Mouse (Mus musculus) intestine, embryonic 15.5 days (tissue): ENCODE results near the gene Psen1. TPM values are rescaled to one million over a fixed set of nuclear protein-coding genes. Genes with fewer than 3 reads are reported as not detected.
A peak's percentile ranks its signal among the peaks of the same experiment; 100 is the strongest.

Experiments
- ATAC-seq: fragments of 200-750 bp; cut with Nextera tagmentation; 2 replicates; pipeline ENCODE4 v1.8.0; 2017; ENCODE audit warnings: moderate TSS enrichment, moderate library complexity
- H3K27ac ChIP-seq: fragments of 300-500 bp; sonication (generic); 2 replicates; pipeline ENCODE4 v1.5.1; 2015; ENCODE audit warnings: mild to moderate bottlenecking, inconsistent platforms
- H3K27me3 ChIP-seq: fragments of 300-500 bp; sonication (generic); replicated peaks from 2 replicates; pipeline ENCODE4 v1.6.1; 2015; ENCODE audit warnings: inconsistent platforms
- H3K36me3 ChIP-seq: fragments of 300-500 bp; sonication (generic); 2 replicates; pipeline ENCODE4 v1.6.1; 2015; ENCODE audit warnings: inconsistent platforms
- H3K4me1 ChIP-seq: fragments of 300-500 bp; sonication (generic); replicated peaks from 2 replicates; pipeline ENCODE4 v1.6.1; 2015; ENCODE audit warnings: inconsistent platforms
- H3K4me2 ChIP-seq: fragments of 300-500 bp; sonication (generic); replicated peaks from 2 replicates; pipeline ENCODE4 v1.6.1; 2015; ENCODE audit warnings: mild to moderate bottlenecking, inconsistent platforms
- H3K4me3 ChIP-seq: fragments of 300-500 bp; sonication (generic); replicated peaks from 2 replicates; pipeline ENCODE4 v1.5.1; 2015; ENCODE audit warnings: inconsistent platforms
- H3K9ac ChIP-seq: fragments of 300-500 bp; sonication (generic); 2 replicates; pipeline ENCODE4 v1.6.1; 2015; ENCODE audit warnings: inconsistent platforms
- H3K9me3 ChIP-seq: fragments of 300-500 bp; sonication (generic); 2 replicates; pipeline ENCODE4 v1.6.1; 2016; ENCODE audit warnings: inconsistent platforms
- WGBS: fragments of 180-500 bp; shearing (Covaris S2); methylation state at CpG from one replicate; pipeline ENCODE4 v1.1.7; 2015; 5-methylcytosine and 5-hydroxymethylcytosine counted together
- polyA plus RNA-seq: library from polyadenylated mRNA; unstranded; fragments of >200 nt; fragmentation: Nextera tagmentation; extraction: Ambion mirVana; gene quantifications from 2 replicates; pipeline ENCODE4 v1.2.1, GENCODE M21; 2015

Psen1 gene
- polyA plus RNA-seq, 1 experiment from 2014 or later = 85.1 TPM

DNA sequence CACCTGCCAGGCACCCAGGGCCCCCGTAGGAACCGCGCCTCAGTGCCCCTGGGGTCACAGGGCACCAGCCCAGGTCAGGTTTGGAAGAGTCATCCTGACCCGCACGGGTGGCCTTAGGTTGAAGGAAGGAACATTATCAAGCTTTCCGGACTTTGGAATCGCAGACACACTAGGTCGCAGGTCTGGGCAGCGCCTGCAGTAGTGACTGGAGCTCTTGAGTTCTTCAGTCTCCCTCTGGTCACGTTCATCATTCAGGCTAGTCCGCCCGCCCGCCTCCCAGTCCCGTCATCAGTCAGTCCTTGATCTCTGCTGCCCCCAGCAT, 76.1 kb downstream of the Psen1 start:
- H3K4me3 ChIP-seq = peak overlapping the region; percentile 35
- H3K4me1 ChIP-seq = peaks cover 28% of the 10 kb centered on the region
- peak overlapping the region; percentile 80 for H3K4me2 ChIP-seq
- ATAC-seq = peak; percentile 70
- no peaks in the 10 kb centered on the region for H3K27me3 ChIP-seq
- 6% methylated on average over 14 of the region's 14 CpGs for WGBS
- peak overlapping the region; percentile 47 for H3K9ac ChIP-seq
- peak overlapping the region; percentile 67 for H3K27ac ChIP-seq
- H3K36me3 ChIP-seq = no peaks in the 10 kb centered on the region
- H3K9me3 ChIP-seq = no peaks in the 10 kb centered on the region

GRCm38 (mm10) chr12:83764519-83764918, 76.6 kb downstream of the Psen1 start:
- Histone ChIP-seq H3K27me3 (no peaks in the 10 kb centered on the region), H3K9ac (no peak overlapping the region), H3K27ac (no peak overlapping the region), H3K36me3 (no peaks in the 10 kb centered on the region), H3K9me3 (no peaks in the 10 kb centered on the region), H3K4me3 (peak overlapping the region; percentile 35; the same call in 1 of the 2 replicates), H3K4me2 (peak overlapping the region; percentile 80), H3K4me1 (peaks cover 33% of the 10 kb centered on the region)
- WGBS = 71% methylated on average over 10 of the region's 10 CpGs
- no peak for ATAC-seq

DNA sequence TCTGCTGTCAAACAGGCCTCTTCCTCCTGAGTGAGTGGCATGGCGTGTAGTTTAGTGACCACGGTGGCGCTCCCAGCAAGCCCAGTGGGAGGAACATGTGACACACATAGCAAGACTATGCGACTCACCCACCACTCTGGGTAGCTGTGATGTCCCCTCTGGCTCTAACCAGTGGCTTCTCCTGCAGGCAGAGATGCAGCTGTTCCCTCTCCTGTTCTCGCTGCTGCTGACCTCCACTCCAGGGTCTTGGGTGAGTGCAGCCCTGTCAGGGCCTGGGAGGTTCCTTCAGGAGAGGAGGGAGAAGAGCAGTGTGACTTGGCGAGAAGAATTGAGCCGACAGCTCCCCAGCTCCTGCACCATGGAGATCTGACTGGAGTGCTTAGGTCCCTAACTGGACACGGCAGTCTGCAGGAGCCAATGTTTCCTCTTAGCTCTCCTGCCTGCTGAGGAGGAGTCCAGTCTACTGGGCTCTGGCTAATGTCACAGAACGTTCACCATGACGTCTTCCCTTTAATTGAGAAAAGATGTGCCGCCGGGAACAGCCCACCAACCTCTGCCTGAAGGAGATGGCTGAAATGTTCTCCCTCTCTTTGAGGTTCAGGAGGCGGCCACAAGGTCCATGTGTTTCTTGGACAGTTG, 78.1 kb downstream of the Psen1 start:
- H3K9me3 ChIP-seq = no peaks in the 10 kb centered on the region
- H3K27ac ChIP-seq = no peak overlapping the region
- H3K36me3 ChIP-seq = no peaks in the 10 kb centered on the region
- H3K27me3 ChIP-seq = no peaks in the 10 kb centered on the region
- H3K9ac ChIP-seq = no peak overlapping the region
- H3K4me1 ChIP-seq = peaks cover 47% of the 10 kb centered on the region
- ATAC-seq = no peak
- WGBS = 62% methylated on average over 13 of the region's 13 CpGs
- no peak overlapping the region for H3K4me2 ChIP-seq
- H3K4me3 ChIP-seq = no peak overlapping the region

DNA sequence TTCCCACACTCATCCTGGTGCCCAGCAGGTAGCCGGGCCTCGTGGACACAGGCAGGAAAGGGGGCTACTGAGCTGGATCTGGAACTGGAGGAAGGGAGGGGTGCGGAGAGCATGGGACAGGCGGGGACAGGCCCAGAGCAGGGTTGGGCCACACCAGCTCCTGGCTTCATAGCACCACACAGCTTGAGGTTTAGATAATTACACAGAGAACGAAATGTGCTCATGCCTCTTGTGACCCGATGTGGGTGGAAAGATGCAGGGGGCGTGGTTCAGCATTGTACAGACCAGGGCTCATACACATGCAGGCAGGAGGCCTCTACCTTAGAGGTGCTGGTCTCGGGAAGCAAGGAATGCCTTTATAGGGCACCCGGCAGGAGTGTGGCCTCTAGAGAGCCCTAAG, 79.9 kb downstream of the Psen1 start:
- peaks cover 47% of the 10 kb centered on the region for H3K4me1 ChIP-seq
- no peak overlapping the region for H3K27ac ChIP-seq
- H3K4me2 ChIP-seq = no peak overlapping the region
- 72% methylated on average over 9 of the region's 9 CpGs for WGBS
- H3K36me3 ChIP-seq = no peaks in the 10 kb centered on the region
- no peak for ATAC-seq
- no peaks in the 10 kb centered on the region for H3K27me3 ChIP-seq
- no peak overlapping the region for H3K9ac ChIP-seq
- H3K4me3 ChIP-seq = no peak overlapping the region
- no peaks in the 10 kb centered on the region for H3K9me3 ChIP-seq

GRCm38 (mm10) chr12:83768235-83768899, 80.4 kb downstream of the Psen1 start:
- peaks cover 43% of the 10 kb centered on the region for H3K4me1 ChIP-seq
- no peaks in the 10 kb centered on the region for H3K36me3 ChIP-seq
- no peak overlapping the region for H3K4me3 ChIP-seq
- 61% methylated on average over 14 of the region's 14 CpGs for WGBS
- H3K9ac ChIP-seq = no peak overlapping the region
- H3K27me3 ChIP-seq = no peaks in the 10 kb centered on the region
- no peaks in the 10 kb centered on the region for H3K9me3 ChIP-seq
- H3K4me2 ChIP-seq = no peak overlapping the region
- no peak for ATAC-seq
- H3K27ac ChIP-seq = no peak overlapping the region

GRCm38 (mm10) chr12:83770418-83771256, 82.7 kb downstream of the Psen1 start:
- no peaks in the 10 kb centered on the region for H3K9me3 ChIP-seq
- no peaks in the 10 kb centered on the region for H3K36me3 ChIP-seq
- peak; percentile 60 for ATAC-seq
- no peak overlapping the region for H3K9ac ChIP-seq
- peaks cover 34% of the 10 kb centered on the region for H3K4me1 ChIP-seq
- 5% methylated on average over 25 of the region's 25 CpGs for WGBS
- H3K4me3 ChIP-seq = no peak overlapping the region
- peak overlapping the region; percentile 44; the same call in 1 of the 2 replicates for H3K27ac ChIP-seq
- H3K27me3 ChIP-seq = no peaks in the 10 kb centered on the region
- H3K4me2 ChIP-seq = peak overlapping the region; percentile 49

DNA sequence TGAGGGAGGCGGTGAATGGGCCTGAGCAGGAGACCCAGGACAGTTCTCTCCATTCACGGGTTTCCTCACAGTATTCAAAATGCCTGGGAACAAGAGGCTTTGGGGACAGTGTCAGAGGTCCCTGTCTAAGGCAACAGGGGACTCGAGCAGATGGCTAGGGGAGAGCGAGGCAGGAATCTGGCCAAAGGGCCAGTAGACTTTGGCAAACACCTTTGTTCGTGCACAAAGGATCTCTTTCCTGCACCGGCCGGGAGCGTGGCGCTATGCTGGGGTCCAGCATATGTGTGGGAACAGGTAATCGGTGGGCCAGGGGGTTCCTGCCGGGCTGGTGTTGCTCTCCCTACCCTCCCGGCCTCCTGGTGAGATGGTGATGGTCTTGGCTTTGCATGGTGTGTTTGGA, 87.7 kb downstream of the Psen1 start:
- Histone ChIP-seq H3K27me3 (no peaks in the 10 kb centered on the region), H3K9ac (no peak overlapping the region), H3K36me3 (no peaks in the 10 kb centered on the region), H3K4me2 (no peak overlapping the region), H3K4me1 (peaks cover 2% of the 10 kb centered on the region), H3K27ac (no peak overlapping the region), H3K4me3 (no peak overlapping the region), H3K9me3 (no peaks in the 10 kb centered on the region)
- WGBS = 79% methylated on average over 12 of the region's 12 CpGs
- no peak for ATAC-seq

DNA sequence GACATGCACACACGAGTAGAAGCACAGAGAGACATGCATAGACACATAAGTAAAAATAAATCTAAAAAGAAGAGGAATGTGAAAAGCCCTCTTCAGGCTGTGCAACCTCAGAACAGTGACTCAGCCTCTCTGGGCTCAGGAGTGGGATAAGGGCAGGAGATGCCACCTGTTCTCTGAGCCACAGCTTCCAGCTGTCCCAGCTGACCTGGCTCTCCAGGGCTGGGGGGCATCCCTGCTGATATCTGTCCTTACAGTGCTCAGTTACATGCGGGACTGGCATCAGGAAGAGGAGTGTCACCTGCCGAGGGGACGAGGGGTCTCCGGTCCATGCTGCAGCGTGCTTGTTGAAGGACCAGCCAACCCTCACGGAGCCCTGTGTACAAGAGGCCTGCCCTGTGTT, 88.8 kb downstream of the Psen1 start:
- no peaks in the 10 kb centered on the region for H3K27me3 ChIP-seq
- no peak overlapping the region for H3K4me3 ChIP-seq
- H3K9ac ChIP-seq = no peak overlapping the region
- H3K4me2 ChIP-seq = no peak overlapping the region
- H3K27ac ChIP-seq = no peak overlapping the region
- H3K4me1 ChIP-seq = 0 out of 2 replicates have a peak, but pooled peaks cover 2% of the 10 kb centered on the region
- no peaks in the 10 kb centered on the region for H3K36me3 ChIP-seq
- 89% methylated on average over 7 of the region's 7 CpGs for WGBS
- no peak for ATAC-seq
- no peaks in the 10 kb centered on the region for H3K9me3 ChIP-seq

DNA sequence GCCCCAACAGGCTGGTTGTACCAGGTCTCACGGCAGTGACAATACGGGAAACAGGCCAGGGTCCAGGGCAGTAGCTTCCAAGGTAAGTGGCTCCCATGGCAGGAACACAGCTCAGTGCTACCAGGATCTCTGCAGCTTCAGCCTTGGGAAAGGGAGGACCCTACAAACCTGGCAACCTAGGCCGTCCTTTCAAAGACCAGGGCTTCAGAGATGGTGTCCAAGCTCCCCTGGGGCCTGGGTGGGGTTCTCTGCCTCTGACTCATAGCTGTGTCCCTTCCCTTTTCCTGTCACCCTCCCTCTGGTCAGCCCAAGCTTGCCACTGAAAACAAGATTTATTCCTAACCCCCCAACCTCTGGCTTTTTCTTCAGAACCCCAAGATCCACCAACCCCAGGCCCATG, 92.2 kb downstream of the Psen1 start:
- no peak overlapping the region for H3K9ac ChIP-seq

GRCm38 (mm10) chr12:83781204-83781603, 93.3 kb downstream of the Psen1 start:
- no peak for ATAC-seq
- Histone ChIP-seq H3K27me3 (no peaks in the 10 kb centered on the region), H3K4me3 (no peak overlapping the region), H3K27ac (no peak overlapping the region), H3K36me3 (no peaks in the 10 kb centered on the region), H3K4me2 (no peak overlapping the region), H3K4me1 (0 out of 2 replicates have a peak, but pooled peaks cover 2% of the 10 kb centered on the region), H3K9me3 (no peaks in the 10 kb centered on the region), H3K9ac (no peak overlapping the region)
- 58% methylated on average over 7 of the region's 7 CpGs for WGBS

More for the DNA sequence above, 92.2 kb downstream of the Psen1 start:
- H3K4me3 ChIP-seq = no peak overlapping the region
- 0 out of 2 replicates have a peak, but pooled peaks cover 2% of the 10 kb centered on the region for H3K4me1 ChIP-seq
- H3K4me2 ChIP-seq = no peak overlapping the region
- no peaks in the 10 kb centered on the region for H3K27me3 ChIP-seq
- no peaks in the 10 kb centered on the region for H3K36me3 ChIP-seq
- 82% methylated on average over 3 of the region's 3 CpGs for WGBS
- no peaks in the 10 kb centered on the region for H3K9me3 ChIP-seq
- no peak for ATAC-seq
- H3K27ac ChIP-seq = no peak overlapping the region

DNA sequence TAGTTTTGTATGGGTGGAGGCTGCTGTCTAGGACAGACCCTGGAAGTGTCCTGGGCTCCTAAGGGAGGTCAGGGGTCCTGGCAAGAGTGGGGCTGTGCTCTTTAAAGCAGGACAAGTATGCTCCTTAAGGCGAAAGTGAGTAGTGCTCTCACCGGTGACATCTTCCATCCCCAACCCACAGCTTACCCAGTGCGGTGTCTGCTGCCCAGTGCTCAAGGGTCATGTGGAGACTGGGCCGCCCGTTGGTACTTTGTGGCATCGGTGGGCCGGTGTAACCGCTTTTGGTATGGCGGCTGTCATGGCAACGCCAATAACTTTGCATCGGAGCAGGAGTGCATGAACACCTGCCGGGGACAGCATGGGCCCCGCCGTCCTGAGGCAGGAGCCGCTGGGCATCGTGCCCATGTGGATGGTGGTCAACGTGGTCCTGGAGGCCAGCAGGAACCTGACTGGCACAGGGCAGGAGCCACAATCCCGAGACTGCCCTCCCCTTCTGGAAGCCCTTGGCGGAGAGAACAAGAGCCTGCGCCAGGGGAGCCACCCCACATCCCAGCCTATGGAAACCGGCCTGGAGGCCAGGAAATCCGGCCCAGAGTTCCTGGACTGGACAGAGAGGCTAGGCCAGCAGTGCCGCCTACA, 93.8 kb downstream of the Psen1 start:
- H3K27ac ChIP-seq = no peak overlapping the region
- H3K4me3 ChIP-seq = no peak overlapping the region
- ATAC-seq = no peak
- H3K9ac ChIP-seq = no peak overlapping the region
- no peaks in the 10 kb centered on the region for H3K36me3 ChIP-seq
- no peaks in the 10 kb centered on the region for H3K9me3 ChIP-seq
- 77% methylated on average over 23 of the region's 23 CpGs for WGBS
- H3K27me3 ChIP-seq = no peaks in the 10 kb centered on the region
- H3K4me2 ChIP-seq = no peak overlapping the region
- H3K4me1 ChIP-seq = 0 out of 2 replicates have a peak, but pooled peaks cover 2% of the 10 kb centered on the region

GRCm38 (mm10) chr12:83782669-83783068, 94.7 kb downstream of the Psen1 start:
- H3K9ac ChIP-seq = no peak overlapping the region
- 0 out of 2 replicates have a peak, but pooled peaks cover 2% of the 10 kb centered on the region for H3K4me1 ChIP-seq
- H3K9me3 ChIP-seq = no peaks in the 10 kb centered on the region
- H3K4me2 ChIP-seq = no peak overlapping the region
- no peak overlapping the region for H3K27ac ChIP-seq
- no peaks in the 10 kb centered on the region for H3K27me3 ChIP-seq
- ATAC-seq = no peak
- H3K4me3 ChIP-seq = no peak overlapping the region
- H3K36me3 ChIP-seq = no peaks in the 10 kb centered on the region
- 85% methylated on average over 10 of the region's 10 CpGs for WGBS
